9 mouse cellular contexts compared by ENCODE assay signal in genomic region chr8:111343225-111343624, GRCm38 (mm10). TPM values are rescaled to one million over a fixed set of nuclear protein-coding genes. Genes with fewer than 3 reads are reported as not detected.
DNase-seq lines count a peak whose midpoint lies in the region; ATAC-seq and TF ChIP-seq lines count a peak whose summit lies in the region.
"Had no signal": no experiment of that assay in that cellular context is flagged by ENCODE, and none has a peak within 500 bp of the region (broad histone marks: within the 10 kb centered on the region; RNA-seq: fewer than 3 reads in every experiment).

No protein-coding gene starts in this region.

- ATAC-seq in forebrain, embryonic 11.5 days (replicated peaks; ENCODE audit: low FRiP score): no peak
- ATAC-seq in forebrain, embryonic 15.5 days (replicated peaks): no peak
- peak; percentile 71 for ATAC-seq in embryonic facial prominence, embryonic 14.5 days (ENCODE audit: low read depth)
- peak; percentile 79 to 91 for ATAC-seq in hematopoietic stem cell, adult 5-6 weeks (replicated peaks in 1 of 2; ENCODE audit: insufficient read depth in 1 of 2, low FRiP score in 2 of 2, low TSS enrichment in 1 of 2, low read depth in 1 of 2, poor library complexity in 2 of 2, severe bottlenecking in 2 of 2)
- no peak for ATAC-seq in midbrain, postnatal 0 days (ENCODE audit: low FRiP score)

- no peaks in the 10 kb centered on the region for H3K36me3 ChIP-seq in forebrain, embryonic 11.5 days (ENCODE audit: control insufficient read depth, insufficient read depth, low read length)
- H3K36me3 ChIP-seq in forebrain, embryonic 15.5 days: no peaks in the 10 kb centered on the region
- H3K36me3 ChIP-seq in embryonic facial prominence, embryonic 14.5 days (ENCODE audit: control insufficient read depth, insufficient read depth, low read length): no peaks in the 10 kb centered on the region
- no peaks in the 10 kb centered on the region for H3K36me3 ChIP-seq in midbrain, postnatal 0 days (ENCODE audit: insufficient read depth, low read length)
- H3K36me3 ChIP-seq in splenic B cell, adult 2 months (ENCODE audit: control insufficient read depth, insufficient read depth, low read length, poor library complexity, severe bottlenecking): no peaks in the 10 kb centered on the region

- H3K9ac ChIP-seq in forebrain, embryonic 11.5 days (ENCODE audit: low read length): no peak overlapping the region
- H3K9ac ChIP-seq in forebrain, embryonic 15.5 days (replicated peaks): no peak overlapping the region
- no peak overlapping the region for H3K9ac ChIP-seq in embryonic facial prominence, embryonic 14.5 days (ENCODE audit: low read depth, low read length)
- no peak overlapping the region for H3K9ac ChIP-seq in midbrain, postnatal 0 days (replicated peaks; ENCODE audit: low read length, poor library complexity, severe bottlenecking)

- TF ChIP-seq CTCF in midbrain, postnatal 0 days (IDR thresholded peaks at IDR 0.05): peak; percentile 91

- no peak overlapping the region for H3K27ac ChIP-seq in forebrain, embryonic 11.5 days (ENCODE audit: low read depth, low read length)
- no peak overlapping the region for H3K27ac ChIP-seq in forebrain, embryonic 15.5 days (replicated peaks)
- no peak overlapping the region for H3K27ac ChIP-seq in embryonic facial prominence, embryonic 14.5 days (replicated peaks; ENCODE audit: low read depth, low read length)
- no peak overlapping the region for H3K27ac ChIP-seq in midbrain, postnatal 0 days (ENCODE audit: low read depth, low read length)

- no peak overlapping the region for H3K4me3 ChIP-seq in forebrain, embryonic 11.5 days (ENCODE audit: low read depth, low read length)
- H3K4me3 ChIP-seq in forebrain, embryonic 15.5 days: no peak overlapping the region
- H3K4me3 ChIP-seq in embryonic facial prominence, embryonic 14.5 days (ENCODE audit: low read depth, low read length): no peak overlapping the region
- no peak overlapping the region for H3K4me3 ChIP-seq in midbrain, postnatal 0 days (ENCODE audit: low read depth, low read length)

- peak; percentile 80 for DNase-seq in forebrain, embryonic 11.5 days (ENCODE audit: low spot score)
- peak; percentile 87 to 92 for DNase-seq in adrenal gland, postnatal 36 days
- DNase-seq in embryonic facial prominence, embryonic 14.5 days (ENCODE audit: low spot score): peak; percentile 83
- peak; percentile 68 for DNase-seq in left cerebral cortex, adult 11 months (ENCODE audit: low spot score)
- peak; percentile 81 for DNase-seq in midbrain, postnatal 0 days (ENCODE audit: low spot score)
- peak; percentile 82 for DNase-seq in splenic B cell, adult 2 months (ENCODE audit: low read depth, low spot score)

- no peaks in the 10 kb centered on the region for H3K27me3 ChIP-seq in forebrain, embryonic 11.5 days (ENCODE audit: control insufficient read depth, insufficient read depth, low read length)
- H3K27me3 ChIP-seq in forebrain, embryonic 15.5 days: peaks cover 12% of the 10 kb centered on the region; the same call in 1 of the 2 replicates
- peaks cover 17% of the 10 kb centered on the region for H3K27me3 ChIP-seq in embryonic facial prominence, embryonic 14.5 days (replicated peaks; ENCODE audit: control insufficient read depth, insufficient read depth, low read length)
- peaks cover 8% of the 10 kb centered on the region; the same call in 1 of the 2 replicates for H3K27me3 ChIP-seq in midbrain, postnatal 0 days (ENCODE audit: insufficient read depth, low read length)
- H3K27me3 ChIP-seq in splenic B cell, adult 2 months (ENCODE audit: control insufficient read depth, insufficient read depth, low read length, poor library complexity, severe bottlenecking): no peaks in the 10 kb centered on the region

- no peak overlapping the region for H3K4me2 ChIP-seq in forebrain, embryonic 11.5 days (ENCODE audit: low read depth, low read length, severe bottlenecking)
- H3K4me2 ChIP-seq in forebrain, embryonic 15.5 days (replicated peaks): no peak overlapping the region
- H3K4me2 ChIP-seq in embryonic facial prominence, embryonic 14.5 days (ENCODE audit: low read depth, low read length): no peak overlapping the region
- no peak overlapping the region for H3K4me2 ChIP-seq in midbrain, postnatal 0 days (ENCODE audit: low read depth, low read length, poor library complexity, severe bottlenecking)

- WGBS in forebrain, embryonic 11.5 days: 19% methylated on average over 5 of the region's 5 CpGs
- 20% methylated on average over 5 of the region's 5 CpGs for WGBS in forebrain, embryonic 15.5 days
- WGBS in embryonic facial prominence, embryonic 14.5 days: 14% methylated on average over 5 of the region's 5 CpGs
- WGBS in midbrain, postnatal 0 days: 18% methylated on average over 5 of the region's 5 CpGs

- no peaks in the 10 kb centered on the region for H3K4me1 ChIP-seq in forebrain, embryonic 11.5 days (replicated peaks; ENCODE audit: control insufficient read depth, insufficient read depth, low read length)
- peaks cover under 1% of the 10 kb centered on the region; the same call in 1 of the 2 replicates for H3K4me1 ChIP-seq in forebrain, embryonic 15.5 days
- H3K4me1 ChIP-seq in embryonic facial prominence, embryonic 14.5 days (ENCODE audit: control insufficient read depth, insufficient read depth, low read length): no peaks in the 10 kb centered on the region
- H3K4me1 ChIP-seq in midbrain, postnatal 0 days (ENCODE audit: insufficient read depth, low read length): no peaks in the 10 kb centered on the region

- H3K9me3 ChIP-seq in forebrain, embryonic 11.5 days (ENCODE audit: control insufficient read depth, low read length): no peaks in the 10 kb centered on the region
- H3K9me3 ChIP-seq in forebrain, embryonic 15.5 days: no peaks in the 10 kb centered on the region
- no peaks in the 10 kb centered on the region for H3K9me3 ChIP-seq in embryonic facial prominence, embryonic 14.5 days (ENCODE audit: control insufficient read depth, low read length)
- no peaks in the 10 kb centered on the region for H3K9me3 ChIP-seq in midbrain, postnatal 0 days (ENCODE audit: low read length)

RNA-seq across cellular contexts. Expression of gene Mlkl, which starts 5.2 kb away (rescaled TPM):
- 0.43 TPM in 1 of 2 replicates, not detected in the other for polyA plus RNA-seq in forebrain, embryonic 11.5 days (2014; fragmentation: Nextera tagmentation; extraction: Ambion mirVana)
- polyA plus RNA-seq in forebrain, embryonic 15.5 days (2015; fragmentation: Nextera tagmentation; extraction: Ambion mirVana): 0.33 and 0.56 TPM in 2 replicates
- total RNA-seq in adrenal gland, postnatal 36 days (2021): 10 to 100 TPM; 10.9 to 20.6 TPM
- 1.2 and 2.5 TPM in 2 replicates for polyA plus RNA-seq in embryonic facial prominence, embryonic 14.5 days (2014; fragmentation: Nextera tagmentation; extraction: Ambion mirVana)
- 49.0 and 49.4 TPM in 2 replicates for total RNA-seq in hematopoietic stem cell, adult 5-6 weeks (2017)
- not detected in 2 replicates for total RNA-seq in midbrain, postnatal 0 days (2014; rRNA removed)
- 0.43 and 0.56 TPM in 2 replicates for polyA plus RNA-seq in midbrain, postnatal 0 days (2015; fragmentation: Nextera tagmentation; extraction: Ambion mirVana)
- polyA plus RNA-seq: neural tube, embryonic 14.5 days had no signal

RNA-seq across cellular contexts. Expression of gene Rfwd3, which starts 43.2 kb away (rescaled TPM):
- polyA plus RNA-seq in forebrain, embryonic 11.5 days (2014; fragmentation: Nextera tagmentation; extraction: Ambion mirVana): 97.3 TPM in 2 replicates
- 34.3 and 34.9 TPM in 2 replicates for polyA plus RNA-seq in forebrain, embryonic 15.5 days (2015; fragmentation: Nextera tagmentation; extraction: Ambion mirVana)
- 10 to 100 TPM; 48.8 to 72.7 TPM for total RNA-seq in adrenal gland, postnatal 36 days (2021)
- polyA plus RNA-seq in embryonic facial prominence, embryonic 14.5 days (2014; fragmentation: Nextera tagmentation; extraction: Ambion mirVana): 42.1 and 46.9 TPM in 2 replicates
- total RNA-seq in hematopoietic stem cell, adult 5-6 weeks (2017): 55.8 and 56.8 TPM in 2 replicates
- total RNA-seq in midbrain, postnatal 0 days (2014; rRNA removed): 17.2 and 19.2 TPM in 2 replicates
- 10.3 and 10.5 TPM in 2 replicates for polyA plus RNA-seq in midbrain, postnatal 0 days (2015; fragmentation: Nextera tagmentation; extraction: Ambion mirVana)

RNA-seq across cellular contexts. Expression of gene Fa2h, which starts 50.4 kb away (rescaled TPM):
- 0.09 TPM in 1 of 2 replicates, not detected in the other for polyA plus RNA-seq in forebrain, embryonic 11.5 days (2014; fragmentation: Nextera tagmentation; extraction: Ambion mirVana)
- not detected in 2 replicates for polyA plus RNA-seq in forebrain, embryonic 15.5 days (2015; fragmentation: Nextera tagmentation; extraction: Ambion mirVana)
- 1 to 10 TPM in 1 of 2 experiments, not detected in 1; 3.1 TPM for total RNA-seq in adrenal gland, postnatal 36 days (2021)
- 0.13 and 0.22 TPM in 2 replicates for polyA plus RNA-seq in embryonic facial prominence, embryonic 14.5 days (2014; fragmentation: Nextera tagmentation; extraction: Ambion mirVana)
- not detected in 2 replicates for total RNA-seq in hematopoietic stem cell, adult 5-6 weeks (2017)
- total RNA-seq in midbrain, postnatal 0 days (2014; rRNA removed): 0.42 and 1.8 TPM in 2 replicates
- 0.79 and 0.81 TPM in 2 replicates for polyA plus RNA-seq in midbrain, postnatal 0 days (2015; fragmentation: Nextera tagmentation; extraction: Ambion mirVana)

Comparison
In these comparisons a context has a peak if more than half of its experiments do, and no peak if none do; other contexts are left out.
1. ATAC-seq: peak in embryonic facial prominence, embryonic 14.5 days (single experiment) and hematopoietic stem cell, adult 5-6 weeks (2 of 2); none in forebrain, embryonic 11.5 days (single experiment), forebrain, embryonic 15.5 days (single experiment) and midbrain, postnatal 0 days (single experiment).
2. Peak in every context shown above with its lines, with median percentiles within 50 percentile points of each other: DNase-seq.